Mouse (Mus musculus): ENCODE data around the gene Adam8.

Adam8 gene

GRCm38 (mm10) chr7:139944291-139945240 lies 47.8 kb downstream of the Adam8 start:
- no peak for DNase-seq

DNA sequence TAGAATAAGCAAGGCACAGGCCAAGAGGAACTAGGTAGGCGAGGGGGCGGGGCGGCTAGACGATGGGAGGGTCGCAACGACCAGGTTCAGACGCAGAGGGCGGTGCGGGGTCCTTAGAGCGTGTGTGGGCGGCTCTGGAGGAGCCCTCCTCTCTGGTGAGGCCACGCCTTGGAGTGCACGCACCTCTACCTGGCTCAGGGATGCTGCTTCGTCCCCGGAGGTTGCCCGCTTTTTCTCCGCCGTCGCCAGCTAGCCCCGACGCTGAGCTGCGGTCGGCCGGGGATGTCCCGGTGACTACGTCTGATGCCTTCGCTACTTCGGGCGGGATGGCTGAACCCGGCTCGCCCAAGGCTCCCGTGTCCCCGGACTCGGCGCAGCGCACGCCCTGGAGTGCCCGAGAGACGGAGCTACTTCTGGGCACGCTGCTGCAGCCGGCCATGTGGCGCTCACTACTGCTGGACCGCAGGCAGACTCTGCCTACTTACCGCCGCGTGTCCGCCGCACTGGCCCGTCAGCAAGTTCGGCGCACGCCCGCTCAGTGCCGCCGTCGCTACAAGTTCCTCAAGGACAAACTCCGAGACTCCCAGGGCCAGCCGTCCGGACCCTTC lies 48.6 kb downstream of the Adam8 start, which contains the start of gene Utf1:
Gene Utf1 (plus strand): TSS at position 116 of the 608 bp plus-strand sequence.
- DNase-seq = no peak

DNA sequence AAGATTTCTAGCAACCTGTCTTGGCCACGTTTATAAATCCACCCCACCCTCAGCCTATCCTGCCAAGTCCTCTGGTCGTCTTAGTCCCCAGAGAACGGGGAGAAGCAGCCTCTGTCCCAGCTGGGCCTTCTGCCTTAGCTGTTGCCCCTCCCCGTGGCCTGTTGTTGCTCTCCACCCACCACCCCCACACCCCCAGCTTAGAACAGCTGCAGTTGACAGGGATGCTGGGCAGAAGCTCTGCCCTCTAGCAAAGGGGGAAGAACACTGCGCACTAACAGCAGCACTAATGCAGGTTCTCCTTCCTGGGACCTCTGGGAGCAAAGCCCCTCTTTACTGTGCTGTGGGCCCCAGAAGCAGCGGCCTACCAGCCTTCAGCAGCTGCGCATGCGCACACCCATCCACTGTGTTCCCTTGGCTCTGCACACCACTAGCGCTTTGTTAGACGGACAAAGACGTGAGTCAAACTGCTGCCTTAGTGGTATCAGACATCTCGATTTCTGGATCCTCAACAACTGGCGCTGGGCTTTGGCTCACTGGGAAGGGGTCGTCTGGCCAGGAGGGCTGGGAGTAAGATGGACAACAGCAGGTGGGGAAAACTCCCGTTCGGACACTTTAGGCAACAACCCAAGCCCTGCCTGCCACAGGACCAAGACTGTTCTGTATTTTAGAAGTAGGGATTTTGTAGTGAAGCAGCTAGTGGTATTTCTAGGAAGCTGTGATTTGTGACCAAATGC lies 51.7 kb downstream of the Adam8 start:
- DNase-seq = no peak

DNA sequence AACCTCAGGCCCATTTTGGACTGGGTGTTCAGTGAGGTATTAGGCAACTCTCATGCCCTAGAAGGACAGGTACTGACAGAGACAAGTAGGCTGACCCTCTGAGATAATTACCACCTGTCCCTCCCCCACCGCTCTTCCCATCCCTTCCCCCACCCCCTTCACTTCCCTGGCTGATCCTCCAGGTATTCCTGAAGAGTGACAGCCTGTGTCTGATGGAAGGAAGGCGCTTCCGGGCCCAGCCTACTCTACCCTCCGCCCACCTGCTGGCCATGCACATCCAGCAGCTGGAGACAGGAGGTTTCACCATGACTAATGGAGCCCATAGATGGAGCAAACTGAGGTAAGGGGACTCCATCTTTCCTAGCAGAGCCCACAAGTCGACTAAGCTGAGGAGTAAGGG lies 54.6 kb downstream of the Adam8 start:
- no peak for DNase-seq

DNA sequence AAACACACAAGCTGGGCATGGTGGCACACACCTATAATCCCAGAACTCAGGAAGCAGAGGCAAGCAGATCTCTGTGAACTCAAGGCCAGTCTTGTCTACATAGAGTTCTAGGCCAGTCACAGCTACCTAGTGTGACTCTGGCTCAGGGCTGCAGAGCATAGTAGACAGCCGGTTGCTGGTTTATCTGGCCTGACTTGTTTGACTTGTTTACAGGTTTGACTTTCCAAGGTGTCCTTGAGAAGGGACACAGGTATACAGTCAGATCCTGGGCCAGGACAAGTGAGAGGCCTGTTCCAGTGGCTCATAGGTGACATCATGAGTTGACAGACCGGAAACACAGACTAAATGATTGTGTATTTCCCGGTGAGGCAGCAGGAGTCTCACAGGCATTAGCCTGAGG lies 55.2 kb downstream of the Adam8 start:
- DNase-seq = no peak

- DNase-seq = no peak
Measured at GRCm38 (mm10) chr7:139936705-139937104, 55.7 kb downstream of the Adam8 start.

DNA sequence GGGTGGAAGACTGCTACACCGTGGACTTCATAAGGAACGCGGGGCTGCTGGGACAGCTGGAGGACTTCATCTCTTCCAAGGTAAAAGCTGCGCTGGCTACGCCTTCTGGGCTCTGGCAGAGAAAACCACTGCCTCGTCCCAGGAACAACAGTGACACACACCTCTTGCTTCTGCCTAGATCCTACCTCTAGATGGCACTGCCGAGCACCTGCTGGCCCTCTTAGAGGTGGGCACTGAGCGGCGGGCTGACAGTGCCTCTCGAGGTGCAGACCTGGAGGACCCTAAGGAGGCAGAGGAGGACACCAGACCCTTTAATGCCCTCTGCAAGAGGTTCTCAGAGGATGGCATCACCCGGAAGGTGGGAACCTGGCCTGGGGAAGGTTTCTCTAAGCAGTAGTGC lies 61.6 kb downstream of the Adam8 start:
- no peak for DNase-seq
